Mouse (Mus musculus) erythroblast, embryonic 14.5 days (primary cell): ENCODE measurements at regions not wholly inside any gene's neighbourhood (a gene's known extent, or its start where the extent isn't known, plus 50 kb on each side); places are given as distances from the start of the nearest gene placed in this dataset.

Experiments
- GATA1 ChIP-seq: IDR thresholded peaks from 2 replicates; pipeline ENCODE4 v1.6.1; 2012; ENCODE audit warnings: low read length, inconsistent platforms, mixed read lengths
- TAL1 ChIP-seq: IDR thresholded peaks from 3 replicates; pipeline ENCODE4 v1.6.1; 2012; ENCODE audit warnings: low read length, inconsistent platforms, mixed read lengths

DNA sequence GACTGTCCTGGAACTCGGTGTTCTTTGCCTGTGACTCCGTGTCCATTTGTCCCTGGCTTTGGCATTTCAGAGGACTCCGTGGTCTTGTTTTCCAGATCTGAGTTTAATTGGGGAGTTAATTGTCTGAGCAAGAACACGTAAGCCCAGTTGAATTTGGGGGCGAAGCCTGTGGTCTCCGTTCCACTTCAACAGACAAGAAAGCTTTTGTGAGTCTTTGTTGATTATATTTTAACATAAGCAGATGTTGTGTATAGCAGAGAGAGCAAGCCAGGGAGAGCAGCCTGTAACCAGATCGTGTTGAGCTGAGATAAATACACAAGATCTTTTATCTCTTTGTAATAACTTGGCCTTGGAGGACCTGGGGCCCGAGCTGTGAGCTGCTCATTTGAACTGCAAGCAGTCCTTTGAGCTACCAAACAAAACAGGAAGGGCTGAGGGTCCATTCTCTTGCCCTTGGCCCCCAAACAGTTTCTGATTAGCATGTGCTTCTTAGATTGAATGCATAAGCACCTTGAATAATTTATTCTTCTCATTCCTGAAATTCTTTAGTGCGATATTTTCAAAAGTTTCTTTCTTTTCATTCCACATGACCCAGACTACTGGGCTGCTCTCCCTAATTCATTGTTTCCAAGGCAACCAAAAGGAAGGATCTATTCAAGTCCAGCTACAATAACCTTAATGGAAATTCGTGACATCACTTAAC lies 111.1 kb downstream of the Nufip1 start:
- no peak for TF ChIP-seq GATA1
- TF ChIP-seq TAL1: no peak
